Mouse (Mus musculus): Measurements from ENCODE around the gene Camsap1.

DNA sequence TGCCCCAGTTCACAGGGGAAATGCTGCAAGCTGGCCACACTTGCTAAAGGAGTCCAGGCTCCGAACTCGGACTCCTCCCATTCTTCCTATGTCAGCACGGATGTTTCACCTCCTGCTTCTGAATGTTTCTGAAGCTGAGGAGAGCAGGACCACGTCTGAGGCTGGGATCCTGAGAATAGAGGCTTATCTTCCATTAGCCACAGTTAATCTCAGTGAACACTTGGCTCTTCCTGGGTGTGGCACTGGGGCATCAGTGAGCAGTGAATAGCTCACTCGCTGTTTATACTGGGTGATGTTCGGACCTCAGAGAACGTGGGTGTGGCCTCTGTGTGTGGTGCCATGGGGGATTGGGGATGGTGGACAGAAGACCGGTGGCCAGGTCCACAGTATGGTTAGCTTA, 95.9 kb downstream of the Camsap1 start:
- TF ChIP-seq EP300 (IDR thresholded peaks at IDR 0.05; ENCODE audit: insufficient read depth, low read depth, low read length): no peak
- TF ChIP-seq CTCF (IDR thresholded peaks at IDR 0.05; ENCODE audit: low read depth, low read length): no peak

Measured in ES-Bruce4 (cell line).